In the genomic region with DNA sequence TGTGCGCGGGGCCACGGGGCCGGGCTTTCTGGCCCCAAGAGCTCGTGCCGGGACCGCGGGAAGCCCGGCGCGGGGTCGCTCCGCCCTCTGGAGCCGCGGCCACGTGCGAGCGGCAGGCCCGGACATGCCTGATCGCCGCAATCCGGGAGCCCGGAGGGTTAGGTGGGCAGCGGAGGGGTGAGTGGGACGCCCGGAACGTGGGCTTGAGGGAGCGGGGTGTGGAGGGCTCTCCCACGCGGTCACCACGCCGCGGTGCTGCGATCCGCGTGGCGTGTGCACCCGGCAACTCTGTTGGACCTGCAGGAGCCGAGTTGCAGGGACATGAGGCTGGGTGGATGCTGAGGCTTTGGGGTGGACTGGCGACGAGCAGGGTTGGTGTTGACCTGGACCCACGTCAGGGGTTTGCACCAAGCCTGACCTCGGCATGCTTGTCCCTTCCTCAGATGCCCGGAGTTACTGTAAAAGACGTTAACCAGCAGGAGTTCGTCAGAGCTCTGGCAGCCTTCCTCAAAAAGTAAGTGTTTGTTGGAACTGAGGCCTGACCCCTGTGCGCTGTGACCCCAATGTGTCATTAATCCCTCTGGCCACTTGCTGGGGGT, we compare ENCODE assay signal across 8 mouse cellular contexts. TPM values are rescaled to one million over a fixed set of nuclear protein-coding genes. Genes with fewer than 3 reads are reported as not detected.
DNase-seq lines count a peak whose midpoint lies in the region; ATAC-seq and TF ChIP-seq lines count a peak whose summit lies in the region.

No protein-coding gene starts in this region.

- H3K36me3 ChIP-seq in heart, embryonic 14.5 days (ENCODE audit: control insufficient read depth, insufficient read depth, low read length) = peaks cover 45% of the 10 kb centered on the region
- H3K36me3 ChIP-seq in hindbrain, embryonic 13.5 days = peaks cover 42% of the 10 kb centered on the region
- peaks cover 46% of the 10 kb centered on the region for H3K36me3 ChIP-seq in liver, embryonic 14.5 days (replicated peaks; ENCODE audit: control insufficient read depth, insufficient read depth, low read depth)
- H3K36me3 ChIP-seq in stomach, embryonic 16.5 days (ENCODE audit: control insufficient read depth, insufficient read depth, low read length) = peaks cover 17% of the 10 kb centered on the region

- peak overlapping the region; percentile 73 to 86 for H3K27ac ChIP-seq in heart, embryonic 14.5 days (replicated peaks in 1 of 2; ENCODE audit: control insufficient read depth in 1 of 2, insufficient read depth in 1 of 2, low read depth in 2 of 2, low read length in 2 of 2)
- peak overlapping the region; percentile 91 for H3K27ac ChIP-seq in hindbrain, embryonic 13.5 days
- peak overlapping the region; percentile 52 for H3K27ac ChIP-seq in liver, embryonic 14.5 days
- peak overlapping the region; percentile 89 for H3K27ac ChIP-seq in stomach, embryonic 16.5 days (ENCODE audit: low read length)

- no peaks in the 10 kb centered on the region for H3K9me3 ChIP-seq in heart, embryonic 14.5 days (ENCODE audit: control insufficient read depth, low read length)
- H3K9me3 ChIP-seq in hindbrain, embryonic 13.5 days = no peaks in the 10 kb centered on the region
- no peaks in the 10 kb centered on the region for H3K9me3 ChIP-seq in liver, embryonic 14.5 days (ENCODE audit: control insufficient read depth, low read length)
- H3K9me3 ChIP-seq in stomach, embryonic 16.5 days (replicated peaks; ENCODE audit: control insufficient read depth, low read length) = no peaks in the 10 kb centered on the region

- DNase-seq in heart, adult 8-10 months (ENCODE audit: low spot score) = no peak
- DNase-seq in adipocyte (ENCODE audit: low spot score) = peak; percentile 47
- no peak for DNase-seq in liver, embryonic 14.5 days (ENCODE audit: low read depth in 3 of 3, low spot score in 3 of 3)
- no peak for DNase-seq in ovary, adult 18-20 months (ENCODE audit: low spot score)
- DNase-seq in frontal cortex, postnatal 36 days (ENCODE audit: low spot score in 2 of 2) = no peak

- H3K4me3 ChIP-seq in heart, embryonic 14.5 days (ENCODE audit: control insufficient read depth in 1 of 2, insufficient read depth in 1 of 2, low read depth in 1 of 2, low read length in 2 of 2) = peak overlapping the region; percentile 69 to 91
- H3K4me3 ChIP-seq in hindbrain, embryonic 13.5 days = peak overlapping the region; percentile 96
- peak overlapping the region; percentile 82 to 89 for H3K4me3 ChIP-seq in liver, embryonic 14.5 days (ENCODE audit: insufficient read depth in 1 of 2, low read depth in 2 of 2, low read length in 2 of 2)
- peak overlapping the region; percentile 98 for H3K4me3 ChIP-seq in stomach, embryonic 16.5 days (replicated peaks; ENCODE audit: low read length)

- no peak for TF ChIP-seq CTCF in liver, embryonic 14.5 days (IDR thresholded peaks at IDR 0.05; ENCODE audit: low read depth)

- TF ChIP-seq EP300 in liver, embryonic 14.5 days (IDR thresholded peaks at IDR 0.05; ENCODE audit: low read depth) = no peak

- no peaks in the 10 kb centered on the region for H3K27me3 ChIP-seq in heart, embryonic 14.5 days (ENCODE audit: control insufficient read depth, insufficient read depth, low read length)
- H3K27me3 ChIP-seq in hindbrain, embryonic 13.5 days = no peaks in the 10 kb centered on the region
- H3K27me3 ChIP-seq in liver, embryonic 14.5 days (ENCODE audit: control insufficient read depth, insufficient read depth, low read length) = no peaks in the 10 kb centered on the region
- no peaks in the 10 kb centered on the region for H3K27me3 ChIP-seq in stomach, embryonic 16.5 days (ENCODE audit: control insufficient read depth, insufficient read depth, low read length)

- H3K9ac ChIP-seq in heart, embryonic 14.5 days (ENCODE audit: low read length) = peak overlapping the region; percentile 99
- H3K9ac ChIP-seq in hindbrain, embryonic 13.5 days = peak overlapping the region; percentile 100
- peak overlapping the region; percentile 96 for H3K9ac ChIP-seq in liver, embryonic 14.5 days (replicated peaks)
- peak overlapping the region; percentile 100 for H3K9ac ChIP-seq in stomach, embryonic 16.5 days (ENCODE audit: low read length)

- H3K4me2 ChIP-seq in heart, embryonic 14.5 days (ENCODE audit: low read length) = peak overlapping the region; percentile 83
- H3K4me2 ChIP-seq in hindbrain, embryonic 13.5 days = peak overlapping the region; percentile 89
- H3K4me2 ChIP-seq in liver, embryonic 14.5 days (ENCODE audit: low read depth) = peak overlapping the region; percentile 65
- H3K4me2 ChIP-seq in stomach, embryonic 16.5 days (ENCODE audit: low read depth, low read length) = peak overlapping the region; percentile 80

- ATAC-seq in heart, embryonic 14.5 days (ENCODE audit: insufficient number of reproducible peaks, insufficient read depth, low FRiP score, low read depth) = no peak
- ATAC-seq in hindbrain, embryonic 13.5 days (ENCODE audit: low FRiP score) = peak; percentile 9; the same call in 1 of the 2 replicates
- peak; percentile 1; the same call in 1 of the 2 replicates for ATAC-seq in liver, embryonic 14.5 days (ENCODE audit: insufficient read depth)
- no peak for ATAC-seq in stomach, embryonic 16.5 days (ENCODE audit: insufficient read depth, low FRiP score)

- peaks cover 8 to 27% of the 10 kb centered on the region in 2 experiments for H3K4me1 ChIP-seq in heart, embryonic 14.5 days (ENCODE audit: control insufficient read depth in 2 of 2, insufficient read depth in 2 of 2, low read length in 2 of 2)
- peaks cover 33% of the 10 kb centered on the region for H3K4me1 ChIP-seq in hindbrain, embryonic 13.5 days (replicated peaks)
- peaks cover 7 to 23% of the 10 kb centered on the region in 2 experiments; a peak in 3 of 4 replicates for H3K4me1 ChIP-seq in liver, embryonic 14.5 days (replicated peaks; ENCODE audit: control insufficient read depth in 2 of 2, insufficient read depth in 2 of 2, low read length in 1 of 2)
- H3K4me1 ChIP-seq in stomach, embryonic 16.5 days (ENCODE audit: control insufficient read depth, insufficient read depth, low read length) = peaks cover 22% of the 10 kb centered on the region

- under 1% methylated on average over 47 of the region's 47 CpGs for WGBS in heart, embryonic 14.5 days
- 1% methylated on average over 46 of the region's 47 CpGs for WGBS in hindbrain, embryonic 13.5 days
- under 1% methylated on average over 47 of the region's 47 CpGs for WGBS in liver, embryonic 14.5 days (ENCODE audit: insufficient replicate concordance)
- WGBS in stomach, embryonic 16.5 days = under 1% methylated on average over 47 of the region's 47 CpGs

RNA-seq across cellular contexts. Expression of gene Rps19, which starts 0.6 kb away (rescaled TPM):
- 1,418 and 1,656 TPM in 2 replicates for polyA plus RNA-seq in heart, embryonic 14.5 days (2014; fragmentation: Nextera tagmentation; extraction: Ambion mirVana)
- total RNA-seq in heart, adult 8-10 months (2022) = 100 to 1,000 TPM; 468 to 567 (median 530) TPM
- polyA plus RNA-seq in hindbrain, embryonic 13.5 days (2015; fragmentation: Nextera tagmentation; extraction: Ambion mirVana) = 1,307 and 1,338 TPM in 2 replicates
- polyA plus RNA-seq in liver, embryonic 14.5 days (2012; rRNA removed) = 418 and 615 TPM in 2 replicates
- polyA plus RNA-seq in liver, embryonic 14.5 days (2014; fragmentation: Nextera tagmentation; extraction: Ambion mirVana) = 1,649 and 1,654 TPM in 2 replicates
- polyA plus RNA-seq in stomach, embryonic 16.5 days (2015; fragmentation: Nextera tagmentation; extraction: Ambion mirVana) = 2,107 and 2,375 TPM in 2 replicates

RNA-seq across cellular contexts. Expression of gene Cd79a, which starts 12.4 kb away (rescaled TPM):
- not detected in 2 replicates for polyA plus RNA-seq in heart, embryonic 14.5 days (2014; fragmentation: Nextera tagmentation; extraction: Ambion mirVana)
- total RNA-seq in heart, adult 8-10 months (2022) = 1 to 10 TPM in 1 of 4 experiments, under 1 TPM in 3; 0.35 to 2.1 (median 0.66) TPM
- polyA plus RNA-seq in hindbrain, embryonic 13.5 days (2015; fragmentation: Nextera tagmentation; extraction: Ambion mirVana) = 0.35 and 0.38 TPM in 2 replicates
- 0.81 and 1.0 TPM in 2 replicates for polyA plus RNA-seq in liver, embryonic 14.5 days (2012; rRNA removed)
- polyA plus RNA-seq in liver, embryonic 14.5 days (2014; fragmentation: Nextera tagmentation; extraction: Ambion mirVana) = 1.4 and 2.0 TPM in 2 replicates
- polyA plus RNA-seq in stomach, embryonic 16.5 days (2015; fragmentation: Nextera tagmentation; extraction: Ambion mirVana) = 2.0 and 2.3 TPM in 2 replicates

RNA-seq across cellular contexts. Expression of gene Dmrtc2, which starts 14.9 kb away (rescaled TPM):
- polyA plus RNA-seq in heart, embryonic 14.5 days (2014; fragmentation: Nextera tagmentation; extraction: Ambion mirVana) = not detected in 2 replicates
- not detected for total RNA-seq in heart, adult 8-10 months (2022)
- 0.19 and 0.26 TPM in 2 replicates for polyA plus RNA-seq in hindbrain, embryonic 13.5 days (2015; fragmentation: Nextera tagmentation; extraction: Ambion mirVana)
- polyA plus RNA-seq in liver, embryonic 14.5 days (2012; rRNA removed) = not detected in 2 replicates
- not detected in 2 replicates for polyA plus RNA-seq in liver, embryonic 14.5 days (2014; fragmentation: Nextera tagmentation; extraction: Ambion mirVana)
- not detected in 2 replicates for polyA plus RNA-seq in stomach, embryonic 16.5 days (2015; fragmentation: Nextera tagmentation; extraction: Ambion mirVana)

RNA-seq across cellular contexts. Expression of gene Lypd4, which starts 15.1 kb away (rescaled TPM):
- polyA plus RNA-seq in heart, embryonic 14.5 days (2014; fragmentation: Nextera tagmentation; extraction: Ambion mirVana) = not detected in 2 replicates
- total RNA-seq in heart, adult 8-10 months (2022) = not detected
- not detected in 2 replicates for polyA plus RNA-seq in hindbrain, embryonic 13.5 days (2015; fragmentation: Nextera tagmentation; extraction: Ambion mirVana)
- polyA plus RNA-seq in liver, embryonic 14.5 days (2012; rRNA removed) = not detected in 2 replicates
- not detected in 2 replicates for polyA plus RNA-seq in liver, embryonic 14.5 days (2014; fragmentation: Nextera tagmentation; extraction: Ambion mirVana)
- polyA plus RNA-seq in stomach, embryonic 16.5 days (2015; fragmentation: Nextera tagmentation; extraction: Ambion mirVana) = not detected in 2 replicates

RNA-seq across cellular contexts. Expression of gene Arhgef1, which starts 17.9 kb away (rescaled TPM):
- polyA plus RNA-seq in heart, embryonic 14.5 days (2014; fragmentation: Nextera tagmentation; extraction: Ambion mirVana) = 58.4 and 63.3 TPM in 2 replicates
- 10 to 100 TPM; 31.8 to 45.5 (median 43.8) TPM for total RNA-seq in heart, adult 8-10 months (2022)
- 56.0 and 56.4 TPM in 2 replicates for polyA plus RNA-seq in hindbrain, embryonic 13.5 days (2015; fragmentation: Nextera tagmentation; extraction: Ambion mirVana)
- polyA plus RNA-seq in liver, embryonic 14.5 days (2012; rRNA removed) = 44.2 and 44.3 TPM in 2 replicates
- polyA plus RNA-seq in liver, embryonic 14.5 days (2014; fragmentation: Nextera tagmentation; extraction: Ambion mirVana) = 28.7 and 31.1 TPM in 2 replicates
- polyA plus RNA-seq in stomach, embryonic 16.5 days (2015; fragmentation: Nextera tagmentation; extraction: Ambion mirVana) = 67.2 and 73.5 TPM in 2 replicates

Comparison
In these comparisons a context has a peak if more than half of its experiments do, and no peak if none do; other contexts are left out.
1. ATAC-seq: peak in hindbrain, embryonic 13.5 days (single experiment) and liver, embryonic 14.5 days (single experiment); none in heart, embryonic 14.5 days (single experiment) and stomach, embryonic 16.5 days (single experiment).
2. Peak in every context shown above with its lines, with median percentiles within 50 percentile points of each other: H3K27ac ChIP-seq, H3K4me2 ChIP-seq, H3K4me3 ChIP-seq and H3K9ac ChIP-seq.